Mouse (Mus musculus): ENCODE data around the gene Cyp17a1.

Cyp17a1 gene

DNA sequence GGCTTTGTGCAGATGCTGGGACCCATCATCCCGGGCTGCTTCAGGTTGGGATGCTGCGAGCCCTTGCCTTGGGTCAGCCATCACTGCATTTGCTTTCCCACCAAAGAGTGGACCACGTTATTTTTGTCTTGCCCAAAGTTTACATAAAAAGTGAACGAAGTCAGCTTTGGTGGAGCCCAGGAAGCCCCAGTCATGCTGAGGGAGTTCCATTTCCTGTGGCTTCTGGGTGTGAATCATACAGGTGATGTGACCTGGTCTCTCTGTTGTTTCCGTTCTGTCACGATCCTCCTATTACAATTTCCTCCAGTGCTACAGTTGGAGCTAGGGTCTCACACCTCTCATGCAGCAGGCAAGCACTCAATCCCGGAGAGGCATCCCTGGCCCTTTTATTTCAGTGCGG lies 55.6 kb downstream of the Cyp17a1 start:
- DNase-seq (ENCODE audit: low spot score in 2 of 2) = no peak

All from cerebellum, postnatal 4 days (tissue).